Mouse (Mus musculus) testis, adult 2 months (tissue): ENCODE measurements around the gene Hsdl2. TPM values are rescaled to one million over a fixed set of nuclear protein-coding genes. Genes with fewer than 3 reads are reported as not detected.

Source experiments
- H3K27ac ChIP-seq: fragments of 200-500 bp; 2 replicates; pipeline ENCODE4 v1.5.1; 2012; ENCODE audit warnings: low read depth, low read length; ENCODE audit not compliant: control insufficient read depth, insufficient read depth
- H3K27me3 ChIP-seq: fragments of 200-500 bp; 2 replicates; pipeline ENCODE4 v1.6.1; 2012; ENCODE audit warnings: mild to moderate bottlenecking, low read length, moderate library complexity; ENCODE audit not compliant: control insufficient read depth, insufficient read depth
- H3K36me3 ChIP-seq: fragments of 200-500 bp; 2 replicates; pipeline ENCODE4 v1.6.1; 2012; ENCODE audit warnings: mild to moderate bottlenecking, low read length; ENCODE audit not compliant: control insufficient read depth, insufficient read depth
- H3K4me1 ChIP-seq: fragments of 200-500 bp; 2 replicates; pipeline ENCODE4 v1.6.1; 2012; ENCODE audit warnings: low read length; ENCODE audit not compliant: control insufficient read depth, insufficient read depth
- H3K4me3 ChIP-seq: fragments of 200-500 bp; 2 replicates; pipeline ENCODE4 v1.5.1; 2012; ENCODE audit warnings: low read depth, mild to moderate bottlenecking, low read length, moderate library complexity, mixed read lengths; ENCODE audit not compliant: control insufficient read depth
- CTCF ChIP-seq: fragments of 200-500 bp; IDR thresholded peaks from 2 replicates; pipeline ENCODE4 v1.5.1; 2012; ENCODE audit warnings: low read depth, mild to moderate bottlenecking, inconsistent platforms, low read length, moderate library complexity; ENCODE audit not compliant: control insufficient read depth, insufficient read depth, insufficient replicate concordance
- POLR2A ChIP-seq: fragments of 200-500 bp; IDR thresholded peaks from 2 replicates; pipeline ENCODE4 v1.6.1; 2012; ENCODE audit warnings: low read depth, mild to moderate bottlenecking, inconsistent platforms, low read length, moderate library complexity; ENCODE audit not compliant: control insufficient read depth
- polyA plus RNA-seq: library from polyadenylated mRNA; depleted of rRNA; stranded (reverse); fragments of >200 nt; gene quantifications from 2 replicates; pipeline ENCODE4 v1.2.3, GENCODE M21; 2012

Hsdl2 gene
- polyA plus RNA-seq, 1 experiment, result 71.7 TPM

DNA sequence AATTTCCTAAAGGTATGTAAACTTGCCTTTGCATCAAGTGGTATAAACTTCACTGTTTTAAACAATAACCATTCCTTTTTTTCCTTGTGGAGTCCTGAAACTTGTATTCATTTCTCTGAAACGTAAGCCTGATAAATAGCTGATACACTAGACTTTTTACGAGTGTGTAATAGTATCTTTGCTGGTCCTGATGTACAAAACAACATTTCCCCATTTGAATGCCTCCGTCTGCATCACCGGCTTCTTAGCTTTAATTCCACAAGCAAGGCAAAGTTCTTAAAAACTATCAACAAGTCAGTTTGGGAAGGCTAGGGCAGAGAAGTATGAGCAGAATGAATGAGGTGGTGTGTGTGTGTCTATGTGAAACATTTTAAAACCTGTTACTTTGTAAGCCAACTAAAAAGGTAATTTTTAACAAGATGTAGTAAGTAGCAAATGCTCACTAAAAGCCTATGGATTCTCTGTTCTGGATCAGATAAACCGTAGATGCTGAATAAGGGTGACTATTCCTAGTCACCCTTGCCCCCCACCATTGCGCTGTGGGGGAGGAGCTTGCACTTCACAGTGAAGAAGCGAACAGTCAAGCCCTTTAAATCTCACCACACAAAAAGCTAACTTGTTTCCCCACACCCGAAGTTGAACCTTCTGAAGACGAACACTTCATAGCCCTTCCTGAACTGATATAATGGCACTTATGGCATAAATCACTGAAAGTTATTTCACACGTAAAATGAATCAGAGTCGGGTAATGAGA is 34.0 kb upstream of the Hsdl2 start:
- no peak for TF ChIP-seq CTCF
- no peak for TF ChIP-seq POLR2A
- Histone ChIP-seq H3K36me3 (no peaks in the 10 kb centered on the region), H3K27ac (no peak overlapping the region), H3K4me3 (peak overlapping the region; percentile 48), H3K4me1 (no peaks in the 10 kb centered on the region; the same call in 1 of the 2 replicates), H3K27me3 (no peaks in the 10 kb centered on the region)

DNA sequence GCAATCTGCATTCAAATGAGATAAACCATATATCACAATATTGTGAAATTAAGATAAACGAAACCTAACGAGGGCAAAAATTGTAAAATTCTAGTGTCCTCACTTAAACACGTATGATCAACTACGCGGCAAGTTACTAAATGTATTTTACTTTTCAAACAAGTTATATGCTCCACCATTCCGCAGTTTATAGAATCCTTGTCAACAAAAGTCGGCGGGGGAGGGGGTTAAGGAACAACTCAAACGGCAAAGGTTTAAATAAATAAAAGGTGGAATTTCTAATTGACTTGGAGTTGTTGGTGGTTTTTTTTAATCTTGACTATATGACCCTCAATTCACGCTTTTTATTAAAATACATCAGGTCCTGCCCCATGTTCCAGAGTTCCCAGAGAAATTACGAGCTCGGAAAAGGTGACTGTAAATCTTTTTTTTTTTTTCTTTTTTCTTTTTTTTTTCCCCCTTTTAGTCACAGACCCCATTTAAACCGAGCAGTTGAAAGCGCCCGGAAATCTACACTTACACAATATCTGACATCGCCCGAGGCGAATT is 33.3 kb upstream of the Hsdl2 start:
- TF ChIP-seq CTCF, result no peak
- TF ChIP-seq POLR2A, result no peak
- H3K27me3 ChIP-seq, result no peaks in the 10 kb centered on the region
- no peak overlapping the region; the same call in 1 of the 2 replicates for H3K27ac ChIP-seq
- peak overlapping the region; percentile 99 for H3K4me3 ChIP-seq
- H3K36me3 ChIP-seq, result no peaks in the 10 kb centered on the region
- no peaks in the 10 kb centered on the region; the same call in 1 of the 2 replicates for H3K4me1 ChIP-seq

DNA sequence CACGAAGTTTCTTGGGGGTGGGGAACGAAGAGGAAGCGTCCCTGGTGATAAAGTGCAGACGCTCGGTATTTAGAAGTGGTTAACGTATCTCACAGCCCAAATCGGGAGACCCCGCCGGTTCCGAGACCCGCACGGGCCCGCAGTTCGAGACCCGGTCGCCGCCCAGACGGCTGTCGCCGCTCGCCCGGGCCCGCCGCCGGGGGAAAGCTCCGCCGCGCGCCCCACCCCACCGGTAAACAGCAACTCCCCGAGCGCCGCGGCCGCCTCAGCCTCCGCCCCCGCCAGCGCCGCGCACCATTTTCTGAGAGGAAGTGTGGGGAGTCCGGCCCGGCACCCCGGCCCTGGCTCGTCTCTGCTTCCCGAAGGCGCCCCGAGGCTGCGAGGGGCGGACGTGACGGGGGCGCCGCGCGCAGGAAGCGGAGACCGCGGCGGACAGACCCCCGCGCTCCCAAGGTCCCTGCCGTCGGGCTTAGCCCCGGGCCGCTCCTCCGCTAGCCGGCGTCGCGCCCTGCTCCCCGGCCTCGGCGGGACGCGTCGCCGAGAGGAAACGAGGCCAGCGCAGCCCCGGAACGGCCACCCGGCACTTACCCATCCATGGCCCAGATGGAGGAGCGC is 32.7 kb upstream of the Hsdl2 start:
- H3K4me3 ChIP-seq, result peak overlapping the region; percentile 99
- TF ChIP-seq POLR2A, result no peak
- no peak for TF ChIP-seq CTCF

DNA sequence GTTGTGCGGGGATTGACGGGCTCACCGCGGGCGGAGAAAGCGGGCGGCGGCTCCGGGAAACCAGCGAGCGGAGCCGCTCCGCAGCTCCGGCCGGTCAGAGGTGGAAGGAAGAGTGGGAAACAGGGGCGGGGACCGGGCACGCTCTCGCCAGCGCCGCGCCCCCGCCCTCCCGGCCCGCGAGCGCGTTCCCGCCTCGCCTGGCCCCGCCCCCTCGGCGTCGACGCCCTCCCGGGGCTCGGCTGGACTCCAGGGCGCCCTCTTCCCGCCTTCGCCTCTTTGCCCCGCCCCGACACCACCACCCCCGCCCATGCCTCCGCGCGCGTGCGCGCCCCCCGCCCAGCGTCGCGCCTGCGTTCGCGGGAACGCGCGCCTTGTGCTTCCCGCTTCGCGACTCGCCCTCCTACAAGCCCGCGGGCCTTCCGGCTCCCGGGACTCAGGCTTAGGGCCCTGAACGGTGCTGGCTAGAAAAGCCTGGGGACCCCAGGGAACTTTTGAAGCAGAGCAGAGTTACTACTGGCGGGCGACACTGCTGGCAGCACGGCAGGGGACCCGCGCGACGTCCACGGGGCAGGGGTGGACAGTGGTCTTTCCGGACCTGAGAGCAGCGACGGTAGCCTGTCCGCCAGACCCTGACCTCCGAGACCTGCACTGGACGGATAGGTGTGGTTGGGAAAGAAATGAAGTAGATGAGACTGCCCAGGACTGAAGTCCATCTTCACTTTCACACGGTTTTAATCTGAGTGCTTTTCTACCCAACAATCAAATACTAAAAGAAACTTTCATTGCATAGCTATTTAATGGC is 32.0 kb upstream of the Hsdl2 start, which contains the start of gene Ptbp3:
Gene Ptbp3 (minus strand): TSS at position 190 of the 802 bp plus-strand sequence.
- no peaks in the 10 kb centered on the region for H3K27me3 ChIP-seq
- TF ChIP-seq CTCF (no peak), POLR2A (peak; percentile 66)
- H3K4me3 ChIP-seq, result peak within 1 kb of the TSS; percentile 99
- no peaks in the 10 kb centered on the region for H3K36me3 ChIP-seq
- H3K4me1 ChIP-seq, result no peaks in the 10 kb centered on the region; the same call in 1 of the 2 replicates
- peak within 1 kb of the TSS; percentile 99 for H3K27ac ChIP-seq

More for the DNA sequence above, 32.7 kb upstream of the Hsdl2 start:
- Histone ChIP-seq H3K36me3 (no peaks in the 10 kb centered on the region), H3K27ac (peak overlapping the region; percentile 99), H3K27me3 (no peaks in the 10 kb centered on the region), H3K4me1 (no peaks in the 10 kb centered on the region; the same call in 1 of the 2 replicates)

DNA sequence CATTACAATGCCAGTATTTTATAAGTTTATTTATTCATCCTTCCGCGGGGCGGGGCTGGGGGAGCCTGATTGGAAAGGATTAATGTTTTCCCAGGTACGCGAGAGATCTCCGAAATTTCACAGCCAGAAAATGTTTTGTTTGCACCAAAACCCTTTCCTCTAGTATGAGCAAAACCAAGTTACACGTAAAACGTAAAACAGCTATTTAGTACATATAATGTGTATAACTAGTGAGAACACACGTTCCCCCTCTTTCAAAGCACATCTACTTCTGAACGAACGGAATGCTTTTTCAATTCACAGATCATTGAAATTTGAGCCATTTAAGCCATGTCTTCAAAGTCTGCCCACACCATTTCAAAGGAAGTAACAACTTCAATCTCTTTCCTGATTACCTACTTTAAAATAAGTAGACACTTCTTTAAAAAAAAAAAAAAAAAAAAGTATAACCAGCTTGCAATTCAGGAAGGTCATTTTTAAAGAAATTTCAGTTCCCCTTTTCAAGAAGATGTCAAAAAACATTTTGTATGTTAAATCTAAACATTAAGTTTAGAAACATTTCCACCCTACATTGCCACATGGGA is 31.3 kb upstream of the Hsdl2 start:
- Histone ChIP-seq H3K36me3 (no peaks in the 10 kb centered on the region), H3K27ac (no peak overlapping the region), H3K4me3 (peak overlapping the region; percentile 90), H3K27me3 (no peaks in the 10 kb centered on the region), H3K4me1 (no peaks in the 10 kb centered on the region; the same call in 1 of the 2 replicates)
- TF ChIP-seq POLR2A (no peak), CTCF (no peak)

DNA sequence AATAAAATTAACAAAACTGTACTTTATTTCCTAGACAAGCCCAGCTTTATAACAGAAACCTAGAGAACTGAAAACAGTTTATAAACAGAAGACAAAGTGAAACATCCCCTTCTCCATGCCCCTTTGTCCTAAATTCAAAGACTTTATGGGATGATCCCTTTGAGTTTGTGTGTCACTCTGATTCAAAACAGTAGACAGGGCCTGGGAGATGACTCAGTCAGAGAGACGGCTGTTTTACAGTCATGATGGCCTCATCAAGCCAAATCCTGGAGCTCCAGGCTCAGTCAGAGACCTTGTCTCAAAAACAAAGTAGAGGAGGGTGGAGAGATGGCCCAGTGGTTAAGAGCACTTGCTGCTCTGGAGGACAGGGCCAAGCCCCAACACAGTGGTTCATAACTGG is 29.5 kb upstream of the Hsdl2 start:
- Histone ChIP-seq H3K4me3 (no peak overlapping the region), H3K27ac (no peak overlapping the region), H3K27me3 (no peaks in the 10 kb centered on the region), H3K4me1 (no peaks in the 10 kb centered on the region; the same call in 1 of the 2 replicates), H3K36me3 (no peaks in the 10 kb centered on the region)
- TF ChIP-seq CTCF (no peak), POLR2A (no peak)
